Mouse (Mus musculus) thymus, postnatal 4 days (tissue): ENCODE data around the gene Dhx34.

ENCODE experiments used
- DNase-seq: peaks from one replicate; pipeline ENCODE4 v3.0.0; 2021

Dhx34 gene

DNA sequence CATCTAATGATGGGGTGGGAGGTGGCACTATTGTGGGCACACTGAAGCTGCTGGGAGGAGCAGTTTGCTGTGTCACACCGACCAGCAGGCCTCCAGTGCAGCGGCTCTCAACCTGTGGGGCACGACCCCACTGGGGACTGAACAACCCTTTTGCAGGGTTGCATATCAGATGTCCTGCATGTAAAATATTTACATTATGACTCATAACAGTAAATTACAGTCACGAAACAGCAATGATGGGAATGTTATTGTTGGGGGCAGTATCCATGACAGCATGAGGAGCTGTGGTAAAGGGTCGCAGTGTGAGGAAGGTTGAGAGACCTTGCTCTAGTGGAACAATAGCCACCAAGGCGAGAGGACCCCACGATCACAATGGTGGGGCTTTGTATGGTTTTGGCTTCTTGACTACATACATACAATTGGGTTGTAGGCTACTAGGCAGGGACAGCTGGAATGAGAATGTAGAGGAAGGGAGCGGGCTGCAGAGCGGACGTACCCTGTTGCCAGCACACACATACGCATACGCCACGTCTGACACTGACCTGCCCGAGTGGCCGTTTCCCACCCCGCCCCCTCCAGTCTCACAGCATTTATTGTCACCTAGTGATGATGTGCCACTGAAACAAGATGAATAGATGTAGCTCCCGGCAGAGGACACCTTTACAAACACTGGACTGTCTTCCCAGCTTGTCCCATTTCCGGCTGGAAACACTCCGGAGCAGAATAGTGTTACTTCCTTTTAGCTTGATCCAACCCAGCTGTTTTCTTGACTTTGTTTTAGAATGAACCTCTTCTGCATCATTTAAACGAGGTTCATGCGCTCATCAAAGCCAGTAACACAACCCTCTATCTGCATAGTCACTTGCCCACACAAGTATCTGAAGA, 12.8 kb downstream of the Dhx34 start:
- peak; percentile 26 for DNase-seq

DNA sequence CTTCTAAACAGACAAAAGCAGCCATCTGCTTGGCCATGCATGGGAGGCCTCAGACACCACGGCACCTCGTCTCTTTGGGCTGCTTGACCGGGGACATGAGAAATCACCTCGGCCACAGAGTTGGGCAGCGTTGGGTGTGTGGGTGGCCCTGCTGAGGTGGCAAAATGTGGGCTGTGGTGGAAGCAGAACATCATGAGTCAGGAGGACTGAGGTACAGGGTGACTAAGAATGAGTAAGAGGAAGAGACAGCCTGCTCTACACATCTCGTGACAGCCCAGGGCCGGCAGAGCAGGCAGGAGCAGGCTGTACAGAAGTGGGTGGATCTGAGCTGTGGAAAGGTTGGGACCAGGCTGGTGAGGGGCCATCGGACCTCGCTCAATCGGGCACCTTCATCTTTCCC, 14.3 kb downstream of the Dhx34 start:
- DNase-seq, result peak; percentile 59

DNA sequence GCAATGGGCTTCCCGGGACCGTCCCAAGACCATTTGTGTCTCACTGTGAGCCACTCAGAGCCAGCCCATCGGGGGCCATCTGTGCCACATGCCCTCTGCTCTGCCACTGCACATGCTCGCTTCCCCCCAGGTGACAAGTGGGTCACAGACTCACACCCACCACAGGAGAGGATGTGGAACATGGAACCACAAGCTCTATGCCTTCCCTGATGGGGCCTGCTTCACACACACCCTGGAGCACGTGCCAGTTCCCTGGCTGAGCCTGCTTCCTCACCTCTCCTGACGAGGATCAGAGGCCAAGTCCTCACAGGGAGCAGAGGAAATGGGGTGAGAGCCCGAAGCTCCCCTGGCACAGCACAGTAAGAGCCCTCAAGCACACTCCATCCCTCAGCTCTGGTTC, 14.8 kb downstream of the Dhx34 start:
- peak; percentile 79 for DNase-seq

DNA sequence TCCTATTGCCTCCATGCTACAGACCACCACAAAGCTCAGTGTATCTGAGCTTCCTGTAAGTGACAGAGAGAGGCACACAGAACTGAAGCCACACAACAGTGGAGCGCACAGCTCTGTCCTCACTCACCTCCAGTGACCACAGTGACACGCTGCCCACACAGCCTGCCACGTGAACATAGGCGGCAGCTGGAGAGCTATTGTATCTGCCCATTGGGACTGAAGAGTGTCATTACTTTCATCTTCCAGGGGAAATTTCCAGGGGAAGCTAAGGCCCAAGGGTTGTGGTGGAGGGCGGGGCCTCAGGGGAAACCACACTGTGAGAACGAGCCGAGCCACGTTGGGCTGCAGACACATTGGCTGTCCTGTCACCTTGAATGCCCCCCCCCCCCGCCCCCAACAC, 17.0 kb downstream of the Dhx34 start:
- peak; percentile 47 for DNase-seq

DNA sequence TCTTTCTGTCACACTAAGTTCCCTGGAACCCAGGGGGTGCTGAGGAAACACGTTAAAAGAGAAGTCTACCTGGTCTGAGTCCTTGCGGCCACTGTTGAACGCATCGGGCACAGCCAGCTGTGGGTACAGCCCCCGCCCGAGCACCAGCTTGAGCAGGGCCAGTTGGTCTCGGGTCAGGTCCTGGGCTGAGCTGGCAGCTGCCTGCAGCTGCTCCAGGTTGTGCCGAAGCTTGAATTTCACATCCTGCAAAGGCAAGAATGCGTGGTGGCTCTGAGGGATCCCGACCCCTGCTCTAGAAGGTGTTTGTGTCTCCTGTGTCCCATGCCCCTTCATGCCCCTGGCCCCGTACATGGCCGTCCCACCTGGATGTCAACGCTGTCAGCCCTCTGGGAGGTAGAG, 18.3 kb downstream of the Dhx34 start:
- DNase-seq, result no peak

DNA sequence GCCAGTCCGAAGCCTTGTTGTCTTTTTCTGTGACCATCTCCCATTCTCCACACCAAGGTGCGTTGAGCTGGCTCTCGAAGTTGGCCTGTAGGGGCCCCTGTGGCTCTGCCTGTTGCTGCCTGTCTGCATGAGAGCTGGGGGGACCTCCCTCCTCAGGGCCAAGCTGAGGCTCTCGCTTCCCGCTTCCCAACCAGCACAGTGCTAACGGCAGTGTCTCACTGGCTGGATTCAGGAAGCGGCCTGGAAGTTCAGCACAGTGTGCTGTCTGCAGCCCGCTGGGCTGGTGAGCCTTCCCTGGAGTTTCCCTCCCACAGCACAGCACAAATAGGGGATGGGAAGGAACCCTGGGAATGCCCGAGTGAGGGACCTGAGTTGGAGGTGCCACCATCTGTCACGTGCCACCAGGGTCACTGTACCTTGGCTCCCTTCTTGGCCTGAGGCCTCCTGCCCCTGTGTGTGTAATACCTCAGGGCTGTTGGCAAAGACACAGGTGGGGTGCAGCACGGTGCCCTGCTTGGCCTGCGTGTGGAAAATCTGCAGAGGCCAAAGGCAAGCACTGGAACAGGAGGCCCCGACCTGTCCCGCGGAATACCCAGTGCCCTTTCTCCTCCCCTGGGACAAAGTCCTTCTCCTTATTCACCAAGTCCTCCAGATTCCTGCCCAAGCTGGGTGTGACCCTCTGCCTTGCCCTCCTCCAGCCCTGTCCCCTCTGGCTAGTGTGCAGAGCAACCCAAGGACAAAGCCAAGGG, 18.9 kb downstream of the Dhx34 start:
- DNase-seq, result no peak

DNA sequence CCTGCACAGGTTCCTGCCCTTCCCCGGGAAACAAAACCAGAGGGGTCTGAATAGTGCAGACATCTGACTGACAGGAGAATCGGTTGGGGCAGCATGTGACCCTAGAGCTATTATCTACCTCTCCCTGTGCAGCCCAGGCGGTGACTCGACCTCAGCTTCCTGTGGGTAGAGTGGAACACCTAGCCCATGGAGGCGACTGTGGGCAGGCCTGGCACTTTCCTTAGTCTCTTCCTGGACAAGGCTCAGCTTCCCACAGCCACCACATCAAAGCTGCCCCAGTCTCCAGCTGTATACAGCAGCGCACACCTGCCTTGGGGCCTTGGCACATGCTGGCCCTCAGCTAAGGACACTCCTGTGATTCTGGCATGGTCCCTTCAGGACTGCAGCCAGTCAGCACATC, 20.7 kb downstream of the Dhx34 start:
- DNase-seq, result peak; percentile 74

DNA sequence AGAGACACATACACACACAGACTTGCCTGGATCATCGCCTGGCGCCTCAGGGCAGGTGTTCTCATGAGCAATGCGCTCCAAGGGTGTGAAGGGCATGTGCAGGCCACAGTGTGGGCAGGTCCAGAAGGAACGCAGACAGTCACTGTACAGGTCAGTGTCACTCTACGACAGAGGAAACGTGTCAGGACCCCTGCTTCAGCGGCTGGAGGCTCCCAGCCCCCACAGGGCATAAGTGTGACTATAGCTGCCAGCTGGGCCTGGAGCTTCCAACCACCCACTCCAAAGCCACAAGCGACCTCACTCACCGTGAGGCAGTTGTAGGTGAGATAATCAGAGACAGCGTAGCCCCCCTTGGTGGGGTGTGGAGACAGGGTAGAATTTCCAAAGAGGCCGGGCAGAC, 23.3 kb downstream of the Dhx34 start:
- peak; percentile 68 for DNase-seq

DNA sequence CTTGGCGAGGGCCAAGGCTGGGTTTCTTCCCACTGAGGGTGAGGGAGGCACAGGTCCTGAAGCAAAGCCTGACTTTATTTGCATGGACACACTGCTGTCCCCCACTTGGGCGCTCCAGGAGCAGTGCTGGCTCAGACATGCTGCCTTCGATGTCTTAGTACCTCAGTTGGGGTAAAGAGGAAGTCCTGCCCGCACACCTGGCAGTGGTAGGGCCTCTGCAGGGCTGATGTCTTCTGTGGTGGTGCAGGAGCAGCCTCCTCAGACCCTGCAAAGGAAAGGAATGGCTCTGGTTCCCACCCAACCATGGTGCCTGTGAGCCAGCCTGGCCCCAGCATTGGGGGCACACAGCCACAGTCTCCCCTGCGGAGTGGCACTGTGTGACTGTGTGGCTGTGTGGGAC, 24.7 kb downstream of the Dhx34 start:
- DNase-seq, result peak; percentile 76

DNA sequence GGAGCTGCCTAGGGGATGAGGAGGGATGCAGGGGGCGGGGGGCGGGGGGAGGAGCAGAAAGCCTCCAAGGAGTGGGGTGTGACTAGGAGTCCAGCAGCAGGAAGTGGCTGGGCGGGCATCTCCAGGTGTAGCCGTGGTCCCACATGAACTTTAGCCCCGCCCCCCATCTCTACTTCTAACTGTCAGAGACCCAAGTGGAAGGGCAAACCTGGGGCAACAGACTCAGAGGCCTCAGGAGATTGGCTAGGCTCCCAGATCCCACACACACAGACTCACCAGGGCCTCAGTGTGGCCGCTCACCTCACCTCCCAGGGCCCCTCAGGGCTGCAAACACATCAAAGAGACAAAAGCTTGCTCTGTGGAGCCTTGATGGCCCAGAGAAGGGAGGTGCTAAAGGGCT, 25.2 kb downstream of the Dhx34 start:
- DNase-seq, result peak; percentile 66

DNA sequence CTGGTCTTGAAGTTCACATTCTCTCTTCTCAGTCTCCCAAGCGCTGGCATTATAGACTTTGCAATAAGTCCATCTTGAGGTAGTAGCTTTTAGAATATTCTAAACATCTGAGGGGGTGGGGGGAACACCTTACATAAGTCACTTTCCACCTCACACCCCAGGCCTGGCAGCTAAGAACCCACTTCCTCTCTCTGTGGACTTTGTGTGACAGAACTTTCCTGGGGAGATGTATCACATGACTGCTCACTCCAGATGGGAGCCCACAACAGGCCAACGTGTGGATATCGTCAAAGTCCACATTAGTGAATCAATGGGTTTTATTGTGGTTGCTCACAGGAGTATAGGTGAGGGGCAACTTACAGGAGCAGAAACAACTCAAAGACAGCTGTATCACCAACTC, 28.1 kb downstream of the Dhx34 start:
- DNase-seq, result peak; percentile 33

DNA sequence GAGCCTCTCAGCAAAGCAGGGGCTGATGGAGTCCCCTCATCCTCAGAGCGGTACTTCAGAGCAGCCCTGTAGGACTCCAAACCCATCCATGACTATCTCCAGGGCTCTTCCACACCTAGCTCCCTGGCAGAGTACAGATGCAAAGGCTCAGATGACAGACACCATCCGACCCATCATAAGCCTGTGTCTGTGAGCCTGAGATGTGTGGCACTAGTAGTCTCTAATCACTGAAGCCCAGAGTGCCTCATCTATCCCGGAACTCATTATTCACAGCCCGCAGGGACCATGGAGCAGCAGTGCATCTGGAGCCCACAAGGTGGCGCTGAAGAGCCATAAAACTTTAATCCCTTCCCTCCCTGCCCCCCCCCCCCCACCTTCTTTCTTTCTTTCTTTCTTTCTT, 29.5 kb downstream of the Dhx34 start:
- peak; percentile 90 for DNase-seq

DNA sequence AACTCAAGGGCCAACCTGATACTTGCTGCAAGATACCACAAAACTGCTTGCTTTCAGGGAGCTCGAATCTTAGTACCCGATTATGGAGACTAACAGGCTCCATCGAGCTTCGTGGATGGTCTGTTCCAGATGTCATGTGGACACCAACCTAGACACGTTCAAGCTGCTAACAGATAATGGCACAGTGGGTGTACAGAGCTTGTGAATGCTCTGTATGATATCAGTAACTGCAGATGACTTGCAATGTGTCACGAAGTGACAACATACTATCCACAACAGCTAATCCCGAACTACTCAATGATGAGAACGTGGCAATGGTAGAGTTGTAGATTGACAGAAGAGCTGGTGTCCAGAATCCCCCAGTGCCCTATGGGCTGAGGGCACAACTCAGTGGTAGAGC, 34.3 kb downstream of the Dhx34 start:
- no peak for DNase-seq

DNA sequence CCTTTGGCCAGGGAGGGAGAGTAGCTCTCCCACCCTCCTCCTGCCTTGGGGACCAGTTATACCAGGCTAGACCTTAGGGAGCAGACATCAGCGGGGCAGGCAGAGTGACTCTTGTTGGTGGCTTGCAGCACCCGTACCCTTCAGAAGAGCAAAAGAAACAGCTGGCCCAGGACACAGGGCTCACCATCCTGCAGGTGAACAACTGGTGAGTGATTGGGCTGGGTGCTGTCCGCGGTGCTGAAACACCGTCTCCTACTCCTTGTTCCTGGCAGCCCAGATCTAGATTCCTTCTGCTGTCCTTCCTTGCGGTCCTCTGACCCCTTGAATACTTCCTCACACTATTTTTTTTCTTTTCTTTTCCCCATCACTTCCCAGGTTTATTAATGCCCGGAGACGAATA, 38.2 kb downstream of the Dhx34 start:
- peak; percentile 88 for DNase-seq

DNA sequence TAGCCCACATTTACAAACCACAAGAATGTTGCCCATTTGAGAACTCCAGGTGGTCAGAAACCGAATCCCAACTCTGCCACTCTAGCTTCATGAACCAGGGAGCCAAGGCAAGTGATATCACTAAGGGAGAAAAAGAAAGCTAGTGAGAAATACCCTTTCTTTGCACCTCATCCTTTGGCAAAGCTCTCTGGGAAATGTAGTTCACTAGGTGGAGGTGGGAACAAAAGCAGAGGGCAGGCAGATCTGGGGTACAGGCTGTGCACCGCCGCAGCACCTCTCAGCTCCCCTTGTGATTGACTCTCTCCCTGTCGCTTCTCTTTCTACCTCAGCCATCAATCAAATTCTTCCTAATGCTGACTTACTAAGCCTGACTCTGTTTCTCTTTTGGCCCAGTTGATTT, 43.7 kb downstream of the Dhx34 start:
- no peak for DNase-seq

DNA sequence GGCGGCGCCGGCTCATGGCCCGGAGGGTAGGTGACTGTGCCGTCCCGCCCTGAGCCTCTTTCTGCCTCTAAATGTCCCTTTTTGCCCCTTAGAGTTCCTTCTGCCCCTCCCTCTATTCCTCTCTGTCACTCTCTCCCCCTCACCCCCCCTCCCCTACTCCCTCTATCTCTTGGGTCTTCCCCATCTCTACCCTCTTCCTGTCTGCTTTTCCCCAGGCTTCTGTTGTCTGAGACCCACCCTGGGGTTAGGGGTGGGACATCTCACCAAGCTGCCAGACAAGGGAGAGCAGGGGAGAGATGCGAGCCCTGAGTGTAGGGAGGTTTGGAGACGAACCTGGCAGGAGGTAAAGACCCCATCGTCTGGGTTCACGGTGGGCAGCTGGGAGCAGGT, 46.3 kb downstream of the Dhx34 start:
- peak; percentile 27 for DNase-seq

DNA sequence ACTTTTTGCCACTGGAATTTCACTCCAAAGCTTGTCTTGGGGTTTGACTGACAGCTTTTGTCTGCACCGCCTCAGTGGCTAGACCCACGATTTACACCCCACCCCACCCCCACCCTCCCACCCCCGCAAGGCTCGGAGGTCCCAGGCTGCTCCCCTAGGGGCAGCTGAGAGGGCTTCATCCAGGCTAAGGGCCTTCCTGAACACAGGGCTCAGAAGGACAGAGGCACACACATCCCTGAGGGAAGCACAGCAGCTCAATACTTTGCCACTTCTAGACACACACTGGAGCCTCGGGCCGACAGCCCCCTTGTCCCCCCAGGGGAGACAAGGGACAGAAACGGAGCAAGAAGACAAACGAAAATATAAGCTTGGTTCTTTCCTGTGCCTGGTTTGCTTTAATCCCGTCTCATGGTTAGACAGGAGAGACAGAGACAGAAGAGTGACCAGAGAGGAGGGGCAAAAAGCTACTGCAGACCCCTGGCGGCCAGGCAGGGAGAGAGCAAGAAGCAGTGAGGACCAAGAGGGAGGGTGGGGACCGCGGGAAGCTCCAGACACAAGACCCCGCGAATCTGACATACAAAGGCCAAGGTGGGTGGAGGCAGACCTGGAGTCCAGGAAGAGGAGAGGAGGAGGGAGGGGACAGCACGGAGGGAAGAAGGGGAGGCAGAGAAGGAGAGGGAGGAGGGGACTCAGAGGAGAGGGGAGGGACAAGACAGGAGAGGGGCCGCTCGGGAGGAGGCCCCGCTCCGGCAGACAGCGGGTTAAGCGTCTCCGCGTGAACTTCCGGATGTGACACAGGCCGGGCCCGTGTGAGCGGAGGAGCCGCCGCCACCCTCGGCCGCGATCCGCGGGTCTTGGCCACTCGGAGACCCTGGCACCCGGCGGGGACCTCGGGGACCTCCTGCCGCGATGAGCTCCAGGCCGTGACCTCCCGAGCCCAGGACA, 47.0 kb downstream of the Dhx34 start, which contains the start of gene Meis3:
Gene Meis3 (plus strand): TSS at position 494 of the 945 bp plus-strand sequence.
- DNase-seq, result peak; percentile 79

DNA sequence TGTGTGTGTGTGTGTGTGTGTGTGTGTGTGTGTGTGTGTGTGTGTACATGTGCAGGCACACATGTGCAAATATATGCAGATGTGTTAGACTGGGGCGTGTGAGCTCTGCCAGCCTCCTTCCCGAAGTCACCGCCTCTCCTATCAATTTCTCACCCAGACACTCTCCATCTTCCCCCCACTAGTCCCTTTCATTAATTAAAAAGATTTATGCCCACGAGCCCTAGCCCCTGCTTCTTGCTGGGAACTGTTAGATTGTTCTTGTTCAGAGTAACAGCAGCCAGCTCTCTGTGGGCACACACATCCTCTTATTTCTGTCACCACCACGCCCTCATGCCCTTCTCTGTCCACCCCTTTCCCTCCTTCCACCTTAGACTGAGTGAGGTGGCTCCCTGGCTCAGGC, 48.7 kb downstream of the Dhx34 start:
- DNase-seq, result no peak

DNA sequence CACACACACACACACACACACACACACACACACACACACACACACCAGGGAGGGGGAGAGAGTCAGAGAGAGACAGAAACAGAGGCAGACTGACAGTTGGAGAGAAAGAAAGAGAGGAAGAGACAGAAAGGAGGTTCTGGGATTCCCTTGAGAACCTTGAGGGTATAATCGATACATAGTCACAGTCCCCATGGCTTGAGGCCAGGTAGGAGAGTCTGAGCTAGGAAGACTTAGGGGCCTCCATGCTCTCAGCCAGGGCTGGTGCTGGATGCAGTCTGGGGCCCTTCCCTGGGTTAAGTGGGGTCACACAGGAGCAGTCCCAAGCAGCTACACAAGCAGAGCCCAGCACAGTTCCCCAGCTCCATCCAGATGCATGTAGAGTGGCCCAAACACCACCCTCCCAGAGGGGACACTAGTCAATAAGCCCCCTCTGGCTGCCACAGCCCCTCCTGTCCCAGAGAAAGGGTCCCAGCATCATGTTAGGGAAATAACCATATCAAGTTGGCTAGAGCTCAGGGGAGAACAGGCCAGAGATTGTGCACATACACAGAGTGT, 49.2 kb downstream of the Dhx34 start:
- DNase-seq, result no peak

DNA sequence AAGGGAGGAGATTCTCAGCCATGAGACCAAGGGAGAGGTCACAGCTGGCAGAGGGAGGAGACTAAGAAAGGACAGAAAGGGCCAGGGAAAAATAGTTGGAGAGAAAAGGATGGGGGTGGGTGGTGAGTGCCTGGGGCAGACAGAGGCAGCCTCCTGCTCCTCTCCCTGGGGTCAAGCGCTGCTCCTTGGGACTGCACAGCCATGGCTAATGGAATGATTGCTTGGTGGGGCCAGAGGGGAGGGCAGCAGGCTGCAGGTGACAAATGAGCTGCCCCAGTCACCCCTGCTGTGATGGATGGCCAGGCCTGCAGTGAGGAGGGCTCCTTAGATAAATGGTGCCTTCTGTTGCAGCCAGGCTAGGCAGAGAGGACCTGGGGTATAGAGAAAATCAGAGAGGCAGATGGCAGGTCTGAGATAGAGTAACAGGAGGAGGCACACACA, 49.7 kb downstream of the Dhx34 start:
- no peak for DNase-seq

DNA sequence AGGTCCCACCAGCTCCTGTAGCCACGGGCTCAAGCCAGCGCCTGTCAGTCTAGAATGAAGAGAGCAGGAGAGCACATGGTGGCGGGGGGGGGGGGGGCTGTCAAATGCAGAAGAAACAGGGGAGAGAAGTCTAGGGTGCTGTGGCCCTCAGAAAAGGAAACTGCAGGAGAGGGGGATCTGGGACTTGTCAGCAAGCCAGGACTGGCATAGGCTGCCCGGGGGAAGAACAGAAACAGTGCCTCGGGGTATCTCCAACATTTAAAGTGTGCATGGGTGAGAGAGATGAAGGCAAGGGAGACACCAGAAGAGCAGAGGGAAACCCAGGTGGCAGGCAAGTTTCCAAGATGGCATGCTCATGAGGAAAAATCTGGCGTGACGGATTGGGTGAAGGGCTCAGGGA, 59.8 kb downstream of the Dhx34 start:
- no peak for DNase-seq

DNA sequence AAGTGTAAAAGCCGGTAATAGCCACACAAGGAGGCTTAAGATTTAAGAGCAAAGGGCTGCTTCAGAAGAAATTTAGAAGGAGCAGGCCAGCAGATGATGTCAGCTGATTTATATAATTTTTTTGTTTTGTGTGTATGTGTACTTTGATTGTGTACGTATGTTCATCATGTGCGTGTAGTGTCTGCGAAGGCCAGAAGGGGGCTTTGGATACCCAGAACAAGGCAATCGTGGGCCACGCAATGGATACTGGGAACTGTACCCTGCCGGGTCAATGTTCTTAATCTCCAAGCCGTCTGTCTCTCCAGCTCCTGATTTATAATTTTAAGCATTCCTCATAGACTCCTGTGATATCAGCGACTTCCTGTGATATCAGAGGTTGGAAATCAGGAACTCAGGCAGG, 60.5 kb downstream of the Dhx34 start:
- DNase-seq, result no peak

DNA sequence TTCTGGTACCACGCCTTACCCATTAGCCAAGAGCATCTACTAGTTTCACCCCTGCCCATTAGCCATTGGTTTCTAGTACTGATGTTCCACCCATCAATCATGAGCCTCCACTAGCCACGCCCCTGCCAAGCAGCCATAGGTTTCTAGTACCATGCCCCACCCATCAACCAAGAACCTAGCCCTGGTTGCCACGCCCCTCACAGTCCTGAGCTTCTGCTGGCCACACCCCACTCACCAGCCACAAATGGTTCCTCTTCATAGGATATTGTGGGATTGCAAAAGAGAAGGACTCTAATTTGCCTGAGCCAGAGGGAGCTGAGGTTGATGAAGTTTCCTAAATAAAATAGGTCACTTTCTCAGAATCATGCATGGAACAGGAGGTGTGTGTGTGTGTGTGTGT, 61.1 kb downstream of the Dhx34 start:
- DNase-seq, result no peak
